In genomic region chr1:134512183-134512582, GRCm38 (mm10) we compare ENCODE assay signal across 38 mouse cellular contexts. TPM values are rescaled to one million over a fixed set of nuclear protein-coding genes. Genes with fewer than 3 reads are reported as not detected.
A peak's percentile ranks its signal among the peaks of the same experiment; 100 is the strongest.
DNase-seq lines count a peak whose midpoint lies in the region; ATAC-seq lines count a peak whose summit lies in the region.
"Had no signal": no experiment of that assay in that cellular context is flagged by ENCODE, and none has a peak within 500 bp of the region (broad histone marks: within the 10 kb centered on the region; RNA-seq: fewer than 3 reads in every experiment).

No protein-coding gene starts in this region.

- H3K4me1 ChIP-seq in embryonic facial prominence, embryonic 11.5 days (ENCODE audit: control insufficient read depth, insufficient read depth, low read length), result peaks cover 4% of the 10 kb centered on the region
- H3K4me1 ChIP-seq in embryonic facial prominence, embryonic 10.5 days, result peaks cover 33% of the 10 kb centered on the region
- peaks cover 17% of the 10 kb centered on the region; the same call in 1 of the 2 replicates for H3K4me1 ChIP-seq in hindbrain, embryonic 14.5 days (replicated peaks; ENCODE audit: control insufficient read depth, insufficient read depth, low read length)
- peaks cover 28% of the 10 kb centered on the region for H3K4me1 ChIP-seq in hindbrain, embryonic 10.5 days (replicated peaks)

- DNase-seq in embryonic facial prominence, embryonic 11.5 days (ENCODE audit: low spot score), result peak; percentile 8
- DNase-seq in embryonic facial prominence, embryonic 10.5 days (ENCODE audit: low spot score), result no peak
- peak; percentile 47 for DNase-seq in hindbrain, embryonic 14.5 days (ENCODE audit: low spot score)
- DNase-seq in hindbrain, embryonic 10.5 days (ENCODE audit: low spot score), result no peak
- peak; percentile 50 for DNase-seq in NIH3T3 (ENCODE audit: low read depth)
- DNase-seq in mesoderm, embryonic 11.5 days (ENCODE audit: low read depth, low spot score), result peak; percentile 41
- DNase-seq in heart, adult 9 months (ENCODE audit: low spot score in 2 of 2), result no peak
- DNase-seq in left cerebral cortex, postnatal 14 days (ENCODE audit: low spot score in 2 of 2), result no peak
- DNase-seq: adrenal gland, adult 8-10 months; cerebellum, adult 9-11 months; embryo, embryonic 11 days; heart, adult 2 months; heart, postnatal 10 days; kidney, adult 8-10 months; kidney, postnatal 4 days; liver; lung, adult 2 months; right cerebral cortex, postnatal 14 days; thymus, postnatal 4 days had no signal

- peaks cover 5% of the 10 kb centered on the region for H3K27me3 ChIP-seq in embryonic facial prominence, embryonic 11.5 days (ENCODE audit: control insufficient read depth, insufficient read depth, low read length)
- H3K27me3 ChIP-seq in embryonic facial prominence, embryonic 10.5 days (replicated peaks; ENCODE audit: low read depth, poor library complexity, severe bottlenecking), result peaks cover 48% of the 10 kb centered on the region
- peaks cover 7% of the 10 kb centered on the region; the same call in 1 of the 2 replicates for H3K27me3 ChIP-seq in hindbrain, embryonic 14.5 days (ENCODE audit: control insufficient read depth, insufficient read depth, low read length)
- peaks cover 42% of the 10 kb centered on the region for H3K27me3 ChIP-seq in hindbrain, embryonic 10.5 days (ENCODE audit: insufficient read depth, poor library complexity, severe bottlenecking)
- H3K27me3 ChIP-seq: CH12.LX had no signal

- H3K36me3 ChIP-seq in embryonic facial prominence, embryonic 11.5 days (replicated peaks; ENCODE audit: control insufficient read depth, insufficient read depth, low read depth, low read length), result no peaks in the 10 kb centered on the region; the same call in 1 of the 2 replicates
- H3K36me3 ChIP-seq in embryonic facial prominence, embryonic 10.5 days (replicated peaks), result peaks cover 20% of the 10 kb centered on the region
- peaks cover 21% of the 10 kb centered on the region for H3K36me3 ChIP-seq in hindbrain, embryonic 14.5 days (replicated peaks; ENCODE audit: control insufficient read depth, insufficient read depth)
- peaks cover 20% of the 10 kb centered on the region for H3K36me3 ChIP-seq in hindbrain, embryonic 10.5 days

- H3K4me3 ChIP-seq in embryonic facial prominence, embryonic 11.5 days (ENCODE audit: low read depth, low read length), result no peak overlapping the region
- H3K4me3 ChIP-seq in embryonic facial prominence, embryonic 10.5 days, result no peak overlapping the region
- no peak overlapping the region for H3K4me3 ChIP-seq in hindbrain, embryonic 14.5 days (replicated peaks; ENCODE audit: low read length)
- H3K4me3 ChIP-seq in hindbrain, embryonic 10.5 days, result no peak overlapping the region
- H3K4me3 ChIP-seq: forebrain, embryonic 13.5 days; heart, adult 2 months; midbrain, embryonic 12.5 days had no signal

- intact Hi-C loops in left cerebral cortex, postnatal 14 days (cut with DNase I), result no loop called here

- no peak overlapping the region for H3K9ac ChIP-seq in embryonic facial prominence, embryonic 11.5 days (replicated peaks; ENCODE audit: low read length)
- H3K9ac ChIP-seq in hindbrain, embryonic 14.5 days, result no peak overlapping the region
- H3K9ac ChIP-seq: embryonic facial prominence, embryonic 15.5 days; forebrain, embryonic 13.5 days; liver, embryonic 14.5 days; midbrain, embryonic 12.5 days had no signal

- no peaks in the 10 kb centered on the region for H3K9me3 ChIP-seq in embryonic facial prominence, embryonic 11.5 days (replicated peaks; ENCODE audit: control insufficient read depth, low read length)
- H3K9me3 ChIP-seq in embryonic facial prominence, embryonic 10.5 days, result no peaks in the 10 kb centered on the region
- no peaks in the 10 kb centered on the region for H3K9me3 ChIP-seq in hindbrain, embryonic 14.5 days (ENCODE audit: control insufficient read depth, low read length)
- H3K9me3 ChIP-seq in hindbrain, embryonic 10.5 days, result no peaks in the 10 kb centered on the region
- H3K9me3 ChIP-seq: embryonic facial prominence, embryonic 15.5 days; forebrain, embryonic 13.5 days; heart, embryonic 13.5 days; midbrain, embryonic 12.5 days had no signal

- WGBS in embryonic facial prominence, embryonic 11.5 days, result 60% methylated on average over 4 of the region's 4 CpGs
- WGBS in embryonic facial prominence, embryonic 10.5 days, result 73% methylated on average over 4 of the region's 4 CpGs
- WGBS in hindbrain, embryonic 14.5 days, result 46% methylated on average over 4 of the region's 4 CpGs
- WGBS in hindbrain, embryonic 10.5 days, result 79% methylated on average over 4 of the region's 4 CpGs

- no peak overlapping the region for H3K4me2 ChIP-seq in embryonic facial prominence, embryonic 11.5 days (ENCODE audit: low read depth, low read length)
- 0 out of 2 replicates have a peak overlapping the region, but pooled peaks have one; percentile 46 for H3K4me2 ChIP-seq in hindbrain, embryonic 14.5 days (replicated peaks)

- H3K27ac ChIP-seq in embryonic facial prominence, embryonic 11.5 days (replicated peaks; ENCODE audit: low read depth, low read length), result no peak overlapping the region
- H3K27ac ChIP-seq in embryonic facial prominence, embryonic 10.5 days (replicated peaks), result no peak overlapping the region
- no peak overlapping the region for H3K27ac ChIP-seq in hindbrain, embryonic 14.5 days
- no peak overlapping the region for H3K27ac ChIP-seq in hindbrain, embryonic 10.5 days
- H3K27ac ChIP-seq: embryonic facial prominence, embryonic 15.5 days; forebrain, embryonic 13.5 days; heart, adult 2 months; heart, embryonic 13.5 days; kidney, postnatal 0 days; liver, embryonic 14.5 days; midbrain, embryonic 12.5 days had no signal

- no peak for ATAC-seq in embryonic facial prominence, embryonic 11.5 days (replicated peaks; ENCODE audit: insufficient number of reproducible peaks, low FRiP score, low TSS enrichment, low read depth)
- peak; percentile 45; the same call in 1 of the 2 replicates for ATAC-seq in hindbrain, embryonic 14.5 days (ENCODE audit: low FRiP score)
- ATAC-seq: forebrain, embryonic 13.5 days; intestine, embryonic 16.5 days had no signal

RNA-seq across cellular contexts. Expression of gene Rabif, which starts 17.7 kb away (rescaled TPM):
- 43.7 and 47.8 TPM in 2 replicates for polyA plus RNA-seq in embryonic facial prominence, embryonic 11.5 days (2014; fragmentation: Nextera tagmentation; extraction: Ambion mirVana)
- 40.9 and 41.8 TPM in 2 replicates for polyA plus RNA-seq in embryonic facial prominence, embryonic 10.5 days (2016; fragmentation: Nextera tagmentation; extraction: Ambion mirVana)
- 73.9 and 82.1 TPM in 2 replicates for polyA plus RNA-seq in hindbrain, embryonic 14.5 days (2014; fragmentation: Nextera tagmentation; extraction: Ambion mirVana)
- 43.8 and 45.0 TPM in 2 replicates for polyA plus RNA-seq in hindbrain, embryonic 10.5 days (2016; fragmentation: Nextera tagmentation; extraction: Ambion mirVana)
- 10 to 100 TPM; 30.1 to 32.3 TPM for total RNA-seq in left cerebral cortex, postnatal 14 days (2021)

RNA-seq across cellular contexts. Expression of gene Mgat4e, which starts 37.3 kb away (rescaled TPM):
- not detected in 2 replicates for polyA plus RNA-seq in embryonic facial prominence, embryonic 11.5 days (2014; fragmentation: Nextera tagmentation; extraction: Ambion mirVana)
- polyA plus RNA-seq in embryonic facial prominence, embryonic 10.5 days (2016; fragmentation: Nextera tagmentation; extraction: Ambion mirVana), result not detected in 2 replicates
- not detected in 2 replicates for polyA plus RNA-seq in hindbrain, embryonic 14.5 days (2014; fragmentation: Nextera tagmentation; extraction: Ambion mirVana)
- not detected in 2 replicates for polyA plus RNA-seq in hindbrain, embryonic 10.5 days (2016; fragmentation: Nextera tagmentation; extraction: Ambion mirVana)
- not detected for total RNA-seq in left cerebral cortex, postnatal 14 days (2021)
- total RNA-seq: adrenal gland, adult 8-10 months; gastrocnemius, adult 8-10 months; gastrocnemius, postnatal 4 days; heart, adult 2 months; heart, postnatal 10 days; layer of hippocampus, adult 8-10 months; layer of hippocampus, postnatal 25 days; left cerebral cortex, adult 8-10 months; megakaryocyte progenitor cell, adult 5-6 weeks had no signal
- polyA plus RNA-seq: C2C12; embryonic facial prominence, embryonic 15.5 days; forebrain, embryonic 13.5 days; heart, adult 2 months; heart, embryonic 13.5 days; intestine, embryonic 16.5 days; kidney, postnatal 0 days; limb, embryonic 11.5 days; liver, embryonic 14.5 days; lung, adult 2 months; midbrain, embryonic 12.5 days; small intestine, adult 2 months; stomach, embryonic 14.5 days; thymus, postnatal 0 days had no signal

RNA-seq across cellular contexts. Expression of gene Kdm5b, which starts 47.8 kb away (rescaled TPM):
- polyA plus RNA-seq in embryonic facial prominence, embryonic 11.5 days (2014; fragmentation: Nextera tagmentation; extraction: Ambion mirVana), result 83.6 and 84.0 TPM in 2 replicates
- 78.4 and 79.0 TPM in 2 replicates for polyA plus RNA-seq in embryonic facial prominence, embryonic 10.5 days (2016; fragmentation: Nextera tagmentation; extraction: Ambion mirVana)
- 83.0 TPM in 2 replicates for polyA plus RNA-seq in hindbrain, embryonic 14.5 days (2014; fragmentation: Nextera tagmentation; extraction: Ambion mirVana)
- 69.9 and 71.6 TPM in 2 replicates for polyA plus RNA-seq in hindbrain, embryonic 10.5 days (2016; fragmentation: Nextera tagmentation; extraction: Ambion mirVana)
- total RNA-seq in left cerebral cortex, postnatal 14 days (2021), result 10 to 100 TPM; 59.0 to 63.2 TPM

RNA-seq across cellular contexts. Expression of gene Klhl12, which starts 56.9 kb away (rescaled TPM):
- polyA plus RNA-seq in embryonic facial prominence, embryonic 11.5 days (2014; fragmentation: Nextera tagmentation; extraction: Ambion mirVana), result 33.8 and 35.3 TPM in 2 replicates
- polyA plus RNA-seq in embryonic facial prominence, embryonic 10.5 days (2016; fragmentation: Nextera tagmentation; extraction: Ambion mirVana), result 39.1 and 42.6 TPM in 2 replicates
- polyA plus RNA-seq in hindbrain, embryonic 14.5 days (2014; fragmentation: Nextera tagmentation; extraction: Ambion mirVana), result 31.8 and 37.3 TPM in 2 replicates
- polyA plus RNA-seq in hindbrain, embryonic 10.5 days (2016; fragmentation: Nextera tagmentation; extraction: Ambion mirVana), result 31.7 and 37.2 TPM in 2 replicates
- total RNA-seq in left cerebral cortex, postnatal 14 days (2021), result 10 to 100 TPM; 35.4 to 37.1 TPM

Comparison
In these comparisons a context has a peak if more than half of its experiments do, and no peak if none do; other contexts are left out.
1. DNase-seq: peak in embryonic facial prominence, embryonic 11.5 days (single experiment), hindbrain, embryonic 14.5 days (single experiment), NIH3T3 (single experiment) and mesoderm, embryonic 11.5 days (single experiment); none in embryonic facial prominence, embryonic 10.5 days (single experiment), hindbrain, embryonic 10.5 days (single experiment), heart, adult 9 months (0 of 2) and left cerebral cortex, postnatal 14 days (0 of 2).